Mouse (Mus musculus) left cerebral cortex, postnatal 10 days (tissue): ENCODE measurements around the gene Haus4. TPM values are rescaled to one million over a fixed set of nuclear protein-coding genes. Genes with fewer than 3 reads are reported as not detected.

Source experiments
- DNase-seq, 2 experiments: peaks; one replicate each; pipeline ENCODE4 v3.0.0; 2021 to 2022; ENCODE audit warnings: low spot score in 2 of 2, mixed read lengths in 1 of 2; ENCODE audit errors: extremely low spot score in 1 of 2
- intact Hi-C: fragments of 180-260 bp; cut with DNase I; formaldehyde crosslinking; loops from one replicate; pipeline ENCODE4 v1.15.1; 2025
- total RNA-seq, 2 experiments: library from RNA; stranded (reverse); gene quantifications; 2 replicates each; pipeline ENCODE4 v1.2.3; 2021

Haus4 gene
- total RNA-seq, 2 experiments from 2014 or later: 3.3 to 4.5 TPM

GRCm38 (mm10) chr14:54516710-54517310, 37.6 kb downstream of the Haus4 start:
- no peak for DNase-seq
- intact Hi-C loops: no loop called here

- intact Hi-C loops: no loop called here
- DNase-seq: no peak
Measured at GRCm38 (mm10) chr14:54509774-54510173, 44.6 kb downstream of the Haus4 start.

- intact Hi-C loops: no loop called here
- DNase-seq: no peak
Measured at GRCm38 (mm10) chr14:54503092-54503491, 51.3 kb downstream of the Haus4 start.

GRCm38 (mm10) chr14:54501365-54501764, 53.1 kb downstream of the Haus4 start:
- DNase-seq: no peak
- intact Hi-C loops: no loop called here

- no peak for DNase-seq
- intact Hi-C loops: no loop called here
Measured at GRCm38 (mm10) chr14:54499330-54499729, 55.1 kb downstream of the Haus4 start.

GRCm38 (mm10) chr14:54496706-54497105, 57.7 kb downstream of the Haus4 start:
- no peak for DNase-seq
- intact Hi-C loops: no loop called here

GRCm38 (mm10) chr14:54494234-54494633, 60.2 kb downstream of the Haus4 start:
- intact Hi-C loops: no loop called here
- peak in 1 of 2 experiments; percentile 57 for DNase-seq

- intact Hi-C loops: no loop called here
- no peak for DNase-seq
Measured at GRCm38 (mm10) chr14:54493236-54493635, 61.2 kb downstream of the Haus4 start.

GRCm38 (mm10) chr14:54492345-54493131, 61.9 kb downstream of the Haus4 start:
- intact Hi-C loops: no loop called here

More at GRCm38 (mm10) chr14:54492345-54493131, 61.9 kb downstream of the Haus4 start:
- DNase-seq: no peak

Other genes with a start within 250 kb of the Haus4 start
- gene Oxa1l, start 193.8 kb downstream of the Haus4 start, total RNA-seq: 10 to 100 TPM; 61.6 to 66.4 TPM
- 1 to 10 TPM; 2.1 to 2.2 TPM for gene Slc7a7, start 136.8 kb downstream of the Haus4 start, total RNA-seq
- 100 to 1,000 TPM; 103 to 105 TPM for gene Mrpl52, start 127.7 kb downstream of the Haus4 start, total RNA-seq
- 10 to 100 TPM; 28.4 to 35.9 TPM for gene Mmp14, start 123.0 kb downstream of the Haus4 start, total RNA-seq
- 10 to 100 TPM; 27.5 to 34.5 TPM for gene Lrp10, start 90.5 kb downstream of the Haus4 start, total RNA-seq
- gene Rem2, start 78.5 kb downstream of the Haus4 start, total RNA-seq: 10 to 100 TPM; 14.5 to 16.7 TPM
- gene Prmt5, start 37.1 kb downstream of the Haus4 start, total RNA-seq: 10 to 100 TPM; 88.4 to 93.1 TPM
- gene Ajuba, start 22.9 kb upstream of the Haus4 start, total RNA-seq: 1 to 10 TPM; 3.2 to 3.7 TPM
- 1 to 10 TPM; 3.6 to 5.8 TPM for gene 4931414P19Rik, start 51.4 kb upstream of the Haus4 start, total RNA-seq
- gene Psmb5, start 63.4 kb upstream of the Haus4 start, total RNA-seq: 100 to 1,000 TPM; 196 to 203 TPM
- not detected for gene Psmb11, start 66.8 kb upstream of the Haus4 start, total RNA-seq
- not detected for gene Gm17606, start 86.3 kb upstream of the Haus4 start, total RNA-seq
- gene Cdh24, start 86.7 kb upstream of the Haus4 start, total RNA-seq: 10 to 100 TPM; 11.8 to 15.4 TPM
- gene 1700123O20Rik, start 131.6 kb upstream of the Haus4 start, total RNA-seq: 10 to 100 TPM; 23.6 to 25.1 TPM
- gene Acin1, start 132.3 kb upstream of the Haus4 start, total RNA-seq: 100 to 1,000 TPM; 195 to 199 TPM
- gene Gm29776, start 144.2 kb upstream of the Haus4 start, total RNA-seq: under 1 TPM; 0.15 to 0.22 TPM
- gene Cebpe, start 157.6 kb upstream of the Haus4 start, total RNA-seq: not detected
- 10 to 100 TPM; 62.2 to 67.9 TPM for gene Slc7a8, start 227.3 kb upstream of the Haus4 start, total RNA-seq